Mouse (Mus musculus) thymus, postnatal 25 days (tissue): ENCODE data around the gene Ubash3a.
"Not testable (repeated sequence)": the region's sequence is repeated elsewhere in the genome, so short reads cannot be mapped to it uniquely, and the experiment has no call there.

Experiments used
- DNase-seq: peaks from one replicate; pipeline ENCODE4 v3.0.0; 2022

The Ubash3a gene

DNA sequence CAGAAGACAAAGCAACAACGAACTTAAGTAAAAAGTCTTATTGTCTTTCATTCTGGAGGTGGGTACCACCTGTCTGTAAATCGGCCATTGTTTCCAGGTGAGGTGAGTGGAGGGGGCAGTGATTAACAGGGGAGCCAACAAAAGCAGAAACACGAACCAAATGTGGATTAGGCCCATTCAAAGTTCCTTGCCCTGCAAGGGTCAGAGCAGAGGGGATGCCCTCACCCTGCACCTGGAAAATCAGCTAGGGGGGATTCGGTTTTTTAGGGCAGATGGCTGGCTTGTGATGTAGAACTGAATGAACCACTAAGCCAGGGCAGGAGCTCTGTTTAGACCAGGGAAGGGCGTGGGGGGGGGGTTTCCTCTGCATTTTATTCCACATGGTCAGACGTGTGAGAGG, 56.7 kb downstream of the Ubash3a start:
- DNase-seq = no peak

DNA sequence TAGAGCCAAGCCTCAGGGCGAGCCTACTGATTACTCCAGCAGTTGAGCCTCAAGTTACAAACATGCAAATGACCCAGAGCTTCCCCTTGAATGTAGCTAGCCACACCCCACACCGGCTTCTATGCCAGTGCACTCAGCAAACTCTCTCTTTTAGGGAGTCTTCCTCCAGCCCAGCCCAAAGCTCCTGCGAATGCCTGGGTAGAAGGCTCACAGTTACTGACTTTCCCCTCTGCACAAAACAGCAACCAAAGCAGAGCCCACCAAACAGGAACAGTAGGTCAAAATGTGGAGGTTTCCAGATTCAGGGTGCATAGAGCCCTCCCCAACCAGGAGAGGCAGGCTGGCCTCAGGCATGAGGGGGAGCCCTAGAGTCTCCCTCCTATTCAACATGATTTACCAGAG, 57.5 kb downstream of the Ubash3a start:
- DNase-seq = no peak

DNA sequence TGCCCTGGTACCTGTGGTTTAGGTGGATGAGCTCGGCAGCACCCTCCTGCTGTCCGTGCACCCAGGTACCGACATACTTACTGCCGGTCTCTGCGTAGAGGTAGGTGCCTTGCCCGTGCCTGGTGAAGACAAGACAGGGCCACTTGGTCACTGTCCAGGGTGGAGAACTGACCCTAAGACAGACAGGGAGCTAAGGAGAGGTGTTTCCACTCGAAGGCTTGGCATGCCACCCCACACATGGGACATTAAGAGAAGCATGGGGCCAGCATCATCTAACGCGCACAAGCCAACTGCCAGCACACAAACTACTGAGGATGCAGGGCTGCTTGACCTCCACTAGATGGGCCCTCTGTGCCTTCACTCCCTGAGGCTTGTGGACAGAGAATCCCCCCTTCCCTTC, 58.2 kb downstream of the Ubash3a start:
- DNase-seq = no peak

DNA sequence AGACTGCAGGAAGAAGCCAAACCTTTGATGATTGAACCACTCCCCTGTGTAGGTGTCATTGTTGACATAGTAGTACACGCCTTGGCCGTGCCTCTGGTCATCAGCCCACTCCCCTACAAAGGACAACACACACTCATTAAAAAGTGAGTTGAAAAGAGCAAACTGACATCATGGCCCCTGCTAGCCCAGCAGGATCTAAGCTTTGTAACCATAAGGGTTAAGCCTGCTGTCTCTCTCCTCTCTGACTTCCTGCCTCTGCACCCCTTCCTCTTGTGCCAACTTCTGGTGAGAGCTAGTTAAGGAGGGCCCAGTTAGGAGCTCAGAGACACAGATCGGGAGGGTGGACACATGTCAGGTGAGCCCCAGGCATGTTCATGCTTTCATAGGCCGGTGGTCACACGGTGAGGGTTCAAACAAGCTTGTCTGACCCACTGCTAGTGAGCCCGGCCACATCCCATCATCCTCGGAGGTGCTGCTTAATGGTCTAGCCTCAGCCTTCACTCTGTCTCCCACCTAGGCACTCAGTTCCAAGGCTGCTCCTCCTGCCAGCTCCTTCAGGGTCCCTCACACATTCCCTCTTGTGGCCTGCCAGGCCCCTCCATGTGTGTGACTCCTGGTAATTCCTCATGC, 58.8 kb downstream of the Ubash3a start:
- peak; percentile 69 for DNase-seq

DNA sequence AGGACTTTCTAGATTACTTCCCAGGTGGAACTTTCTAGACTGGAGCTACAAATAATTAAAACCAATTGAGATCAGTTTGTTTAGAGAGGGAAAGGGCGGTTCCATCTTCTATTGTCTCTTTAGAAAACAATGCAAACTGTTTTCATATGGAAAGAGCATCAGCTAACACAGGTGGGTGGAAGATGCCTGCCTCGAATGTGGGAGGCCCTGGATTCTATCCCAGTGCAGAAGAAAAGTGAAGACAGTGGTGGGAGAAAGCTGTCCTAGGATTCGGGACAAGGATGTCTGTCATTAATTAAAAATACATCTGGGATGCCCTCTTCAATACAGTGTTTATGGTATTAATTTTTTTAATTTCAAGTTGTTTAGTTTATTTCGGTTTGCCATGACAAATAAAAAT, 59.5 kb downstream of the Ubash3a start:
- no peak for DNase-seq

DNA sequence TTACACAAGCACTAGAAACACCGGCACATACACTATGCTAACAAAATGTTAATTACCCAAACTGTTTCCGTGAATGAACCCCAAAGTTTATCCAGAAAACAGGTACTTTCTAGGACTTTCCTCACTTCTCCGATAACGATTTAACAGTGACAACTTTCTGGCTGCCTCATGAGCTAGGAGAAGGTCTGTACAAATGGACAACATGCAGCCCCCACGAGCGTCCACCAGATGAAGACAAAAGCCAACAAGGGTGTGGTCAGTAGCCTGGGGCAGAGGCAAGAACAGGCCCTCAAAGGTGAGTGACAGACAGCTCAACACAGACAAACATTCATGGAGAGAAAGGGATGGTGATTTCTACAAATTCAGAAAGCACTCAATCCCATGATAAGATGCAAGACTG, 59.9 kb downstream of the Ubash3a start:
- no peak for DNase-seq

DNA sequence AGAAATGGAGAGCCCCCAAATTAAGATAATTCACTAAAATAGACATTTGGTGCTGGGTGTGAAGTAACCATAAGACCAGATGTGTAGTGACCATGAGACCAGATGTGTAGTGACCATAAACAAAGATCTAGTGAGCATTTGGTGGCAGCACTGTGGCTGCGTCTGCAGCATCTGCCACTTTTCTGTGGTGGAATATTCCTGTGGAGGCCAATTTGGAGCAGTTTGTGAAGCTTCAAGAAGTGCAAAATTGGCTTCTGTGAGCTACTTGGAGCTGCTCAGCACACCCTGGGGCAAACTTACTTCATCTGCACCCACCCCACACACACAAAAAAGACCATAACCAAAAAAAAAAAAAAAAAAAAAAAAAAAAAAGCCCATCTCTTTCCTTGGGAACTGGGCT, 60.3 kb downstream of the Ubash3a start:
- no peak for DNase-seq

DNA sequence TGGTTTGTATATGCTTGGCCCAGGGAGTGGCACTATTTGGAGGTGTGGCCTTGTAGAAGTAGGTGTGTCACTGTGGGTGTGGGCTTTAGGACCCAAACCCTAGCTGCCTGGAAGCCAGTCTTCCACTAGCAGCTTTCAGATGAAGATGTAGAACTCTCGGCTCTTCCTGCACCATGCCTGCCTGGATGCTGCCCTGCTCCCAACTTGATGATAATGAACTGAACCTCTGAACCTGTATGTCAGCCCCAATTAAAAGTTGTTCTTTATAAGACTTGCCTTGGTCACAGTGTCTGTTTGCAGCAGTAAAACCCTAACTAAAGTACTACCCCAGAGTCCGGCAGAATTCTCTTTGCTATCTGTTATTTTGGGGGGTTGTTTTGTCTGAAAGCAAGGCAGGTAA, 62.1 kb downstream of the Ubash3a start:
- no peak for DNase-seq

DNA sequence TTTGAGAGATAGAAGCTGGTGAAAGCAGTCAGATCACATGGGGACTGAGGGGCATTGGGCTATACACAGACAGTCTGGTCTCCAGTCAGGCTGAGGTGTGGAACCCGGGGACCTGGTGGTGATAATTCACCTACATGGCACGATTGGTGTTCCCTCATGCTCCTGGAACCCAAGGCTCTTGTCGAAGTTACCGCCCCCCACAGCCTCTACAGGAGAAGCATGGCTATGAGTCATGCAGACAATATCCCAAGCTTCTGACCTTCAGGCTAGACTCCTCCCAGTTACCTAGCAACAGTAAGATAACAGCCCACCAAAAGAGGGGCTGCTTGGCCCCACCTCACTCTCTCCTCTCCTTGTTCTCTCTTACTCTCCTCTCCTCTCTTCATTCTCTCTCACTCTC, 62.6 kb downstream of the Ubash3a start:
- DNase-seq = no peak

DNA sequence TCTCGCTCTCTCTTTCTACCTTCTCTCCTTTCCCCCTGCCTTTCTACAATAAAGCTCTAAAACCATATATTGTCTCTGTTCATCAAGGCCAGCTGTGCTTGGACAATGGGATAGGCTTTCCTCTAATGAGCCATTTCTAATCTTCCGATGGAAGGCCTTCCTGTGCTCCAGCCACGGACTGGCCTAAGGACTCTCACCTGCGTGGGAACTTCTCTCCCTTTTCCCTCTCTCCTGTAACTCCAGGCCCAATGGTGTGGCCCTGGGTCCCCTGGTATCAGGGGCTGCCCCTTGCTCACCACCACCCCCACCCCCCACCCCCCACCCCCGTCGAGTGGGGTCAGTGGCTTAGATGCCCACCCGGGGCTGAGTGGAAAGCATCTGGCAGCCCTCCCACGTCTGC, 63.1 kb downstream of the Ubash3a start:
- not testable (repeated sequence) for DNase-seq

DNA sequence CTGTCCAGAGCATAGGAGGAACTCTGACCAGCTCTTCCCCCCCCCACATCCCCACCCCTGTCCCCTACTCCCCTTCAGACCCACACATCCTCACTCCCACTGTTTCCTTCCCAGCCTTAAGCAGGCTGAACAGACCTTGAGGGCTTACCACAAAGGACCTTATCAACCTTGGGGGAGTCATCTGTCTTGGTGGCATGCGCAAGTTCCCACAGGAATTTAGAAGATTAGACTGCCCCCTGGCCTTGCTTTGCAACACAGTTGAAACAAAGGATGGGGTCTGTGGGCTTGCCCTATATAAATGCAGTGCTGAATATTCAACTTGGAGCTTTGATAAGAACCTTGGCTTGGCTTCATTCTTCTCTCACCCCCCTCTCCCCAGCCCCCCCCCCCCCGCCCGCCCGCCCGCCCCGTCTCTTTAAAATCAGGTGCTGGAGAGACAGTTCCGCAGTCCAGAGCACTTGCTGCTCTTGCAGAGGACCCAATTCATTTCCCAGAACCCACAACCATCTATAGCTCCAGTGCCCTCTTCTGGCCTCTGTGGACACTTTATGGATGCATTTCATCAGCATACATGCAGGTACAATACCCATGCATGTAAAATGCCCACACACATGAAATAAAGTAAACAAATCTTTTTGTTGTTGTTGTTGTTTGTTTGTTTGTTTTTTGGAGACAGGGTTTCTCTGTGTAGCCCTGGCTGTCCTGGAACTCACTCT, 63.6 kb downstream of the Ubash3a start:
- DNase-seq = no peak

DNA sequence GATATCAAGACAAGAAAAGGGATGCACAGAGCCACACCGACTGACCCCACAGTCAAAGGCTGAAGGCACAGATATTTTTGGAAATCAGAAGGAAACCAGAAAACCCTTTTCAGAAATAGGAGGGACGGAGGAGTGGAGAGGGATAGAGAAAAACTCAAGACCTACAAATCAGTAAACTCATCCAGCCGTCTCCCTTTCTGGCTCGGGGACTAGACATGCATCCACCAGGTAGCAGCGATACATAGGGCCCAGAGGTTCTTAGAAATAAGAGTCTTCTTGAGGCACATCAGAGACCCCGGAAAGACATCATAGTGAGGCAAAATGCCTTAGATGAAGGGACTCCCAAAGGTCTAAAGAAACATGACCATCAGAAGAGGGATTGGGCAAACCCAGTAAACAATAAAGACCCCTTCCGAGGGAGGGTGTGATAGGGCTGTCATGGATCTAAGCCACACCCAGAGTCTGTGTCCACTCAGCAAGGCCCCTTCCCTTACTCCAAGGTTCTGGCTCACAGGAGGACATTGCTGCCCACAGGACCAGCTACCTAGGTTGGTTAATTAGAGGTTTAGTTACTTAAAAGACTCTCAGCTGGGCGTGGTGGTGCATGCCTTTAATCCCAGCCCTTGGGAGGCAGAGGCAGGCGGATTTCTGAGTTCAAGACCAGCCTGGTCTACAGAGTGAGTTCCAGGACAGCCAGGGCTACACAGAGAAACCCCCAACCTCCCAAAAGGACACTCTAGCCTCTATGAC, 64.9 kb downstream of the Ubash3a start:
- DNase-seq = no peak

DNA sequence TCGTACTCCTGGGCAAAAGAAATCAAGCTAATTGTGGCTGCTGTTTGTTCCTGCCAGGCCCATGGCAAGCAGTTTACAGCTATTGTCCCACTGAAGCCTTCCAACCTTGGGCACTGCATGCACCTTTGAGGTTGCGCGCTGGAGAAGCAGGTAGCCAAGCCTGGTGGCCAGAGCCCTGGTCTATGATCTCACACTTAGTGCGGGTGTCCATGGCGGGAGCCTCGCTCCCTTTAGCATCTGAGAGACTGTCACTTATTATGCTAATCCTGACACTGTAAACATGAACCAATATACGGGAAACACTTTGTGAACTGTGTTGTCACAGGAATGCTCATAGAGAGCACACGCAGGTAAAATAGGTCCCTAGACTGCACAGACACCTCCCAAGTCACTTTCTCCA, 66.0 kb downstream of the Ubash3a start:
- DNase-seq = no peak

DNA sequence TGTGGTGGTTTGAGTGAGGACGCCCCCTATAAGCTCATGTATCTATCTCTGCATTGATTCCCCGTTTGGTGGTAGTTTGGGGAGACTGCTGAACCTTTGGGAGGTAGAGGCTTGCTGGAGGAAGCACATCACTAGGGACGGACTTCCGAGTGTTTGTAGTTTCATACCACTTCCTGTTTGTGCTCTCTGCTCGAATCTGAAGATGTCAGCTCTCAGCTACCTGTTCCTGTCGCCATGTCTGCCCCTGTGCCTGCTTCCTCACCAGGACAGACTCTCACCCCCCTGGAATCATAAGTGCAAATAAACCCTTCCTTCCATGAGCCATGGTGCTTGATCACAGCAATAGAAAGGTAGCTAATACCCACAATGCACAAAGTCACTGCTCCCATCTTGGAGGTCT, 67.5 kb downstream of the Ubash3a start:
- peak; percentile 51 for DNase-seq

DNA sequence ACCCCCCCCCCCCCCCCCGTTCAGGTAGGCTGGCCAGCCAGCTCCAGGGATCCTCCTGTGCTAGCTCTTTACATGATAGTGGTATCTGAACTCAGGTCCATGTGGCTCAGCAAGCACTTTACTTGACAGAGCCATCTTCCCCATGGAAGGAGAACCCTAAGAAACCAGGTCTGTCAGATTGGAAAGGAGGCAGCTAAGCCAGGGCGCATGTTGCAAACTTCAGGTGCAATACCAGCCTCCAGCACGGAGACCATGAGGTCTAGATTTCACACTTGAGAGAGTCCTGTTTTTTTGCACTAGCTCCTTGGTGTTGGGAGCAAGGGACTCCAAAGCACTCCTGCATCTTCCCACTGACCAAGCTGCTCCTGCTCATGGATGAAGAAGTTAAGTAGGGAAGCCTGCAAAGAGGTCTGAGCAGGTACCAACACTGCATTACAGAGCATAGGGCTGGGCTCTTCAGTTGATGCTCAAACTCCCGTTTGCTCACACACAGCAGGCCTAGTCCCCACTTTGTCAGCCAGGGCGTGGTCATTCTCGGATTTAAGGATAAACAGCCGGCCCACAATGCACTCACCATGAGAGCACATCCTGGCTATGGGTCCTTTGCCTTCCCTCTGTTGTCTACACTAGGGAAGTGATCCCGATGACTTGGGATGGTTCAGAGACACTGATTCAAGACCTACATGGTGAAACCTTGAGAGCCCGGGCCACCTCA, 68.7 kb downstream of the Ubash3a start:
- no peak for DNase-seq

DNA sequence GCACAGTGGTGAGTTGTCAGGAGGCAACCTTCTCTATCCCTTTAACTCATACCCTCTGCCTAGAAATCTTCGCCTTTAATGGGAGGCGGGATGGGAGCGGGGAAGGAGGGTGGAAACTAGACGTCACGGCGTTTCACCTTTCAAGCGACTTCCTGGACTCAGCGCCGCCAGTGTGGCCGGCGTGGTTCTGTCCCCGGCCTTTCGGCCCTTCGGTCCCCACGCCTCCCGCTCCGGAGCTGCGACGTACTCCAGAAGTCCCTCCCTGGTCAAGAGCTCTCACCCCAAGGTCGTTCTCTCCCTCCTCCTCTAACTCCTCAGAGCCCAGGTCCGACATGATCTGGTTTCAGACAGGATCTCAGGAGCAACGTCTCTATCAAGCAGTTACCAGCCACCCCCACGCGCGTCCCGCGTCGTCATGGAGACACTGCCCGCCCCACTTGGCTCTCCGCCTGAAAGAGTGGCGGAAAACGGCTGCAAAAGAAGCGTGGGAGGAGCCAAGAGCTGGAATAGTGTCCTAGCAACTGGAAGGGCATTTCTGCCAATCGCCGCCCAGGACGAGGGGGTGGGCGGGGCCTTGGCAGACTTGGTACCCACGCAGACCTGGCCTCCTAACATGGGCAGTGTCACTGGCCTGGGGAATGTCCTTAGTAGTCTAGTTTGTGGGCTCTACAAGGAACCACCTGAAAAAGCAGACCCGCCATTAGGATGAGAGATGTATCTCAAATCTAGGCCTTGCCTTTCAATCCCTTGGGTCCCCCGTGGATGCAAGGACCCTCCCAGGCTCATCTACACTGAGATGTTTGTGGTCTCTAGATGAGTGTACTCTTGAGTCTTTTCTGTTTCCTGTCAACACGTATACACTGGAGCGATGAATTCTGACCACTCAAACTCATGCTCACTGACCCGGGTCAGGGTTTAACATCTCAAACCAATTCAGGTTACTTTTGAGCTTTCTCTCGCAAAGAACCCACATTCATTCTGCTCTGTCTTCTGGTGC, 69.5 kb downstream of the Ubash3a start, which contains the start of gene Rsph1:
Gene Rsph1, minus strand, starts transcription at position 462 of the 997 bp plus-strand sequence.
- DNase-seq = peak; percentile 96

DNA sequence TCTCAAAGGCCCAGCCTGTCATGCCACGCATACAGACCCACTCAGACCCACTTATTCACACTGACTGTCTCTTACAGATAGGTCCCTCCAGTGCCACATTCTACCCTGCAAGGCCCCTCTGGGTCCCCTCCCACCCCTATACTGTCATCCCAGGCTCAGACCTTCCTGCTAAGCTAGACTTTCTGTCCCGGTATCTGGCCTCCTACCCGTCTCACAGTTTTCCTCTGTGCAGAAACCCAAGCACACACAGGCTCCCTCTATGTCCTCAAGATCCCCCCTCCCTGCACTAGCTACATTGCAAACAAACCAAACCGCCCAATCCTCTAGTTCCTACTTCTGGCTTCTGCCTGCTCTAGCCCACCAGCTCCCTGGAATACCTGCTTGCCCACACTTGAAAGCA, 70.3 kb downstream of the Ubash3a start:
- no peak for DNase-seq

DNA sequence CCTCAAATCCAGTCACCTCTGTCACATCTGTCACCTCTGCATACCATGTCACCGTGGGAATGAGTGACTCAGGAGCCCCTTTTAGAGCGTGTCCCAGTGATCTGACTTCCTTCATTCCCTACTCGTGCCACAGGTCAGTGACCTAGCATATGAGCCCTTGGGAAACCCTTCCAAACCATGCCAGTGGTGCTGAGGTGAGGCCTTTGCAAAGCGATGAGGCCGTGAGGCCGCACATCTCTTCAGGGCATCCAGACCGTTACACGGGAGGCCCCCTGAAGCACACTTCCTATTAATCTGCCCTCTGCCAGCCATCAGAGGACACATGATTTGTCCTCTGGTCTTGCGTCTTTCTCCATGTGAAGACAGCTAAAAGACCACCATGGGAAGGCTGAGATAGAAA, 71.9 kb downstream of the Ubash3a start:
- DNase-seq = no peak

DNA sequence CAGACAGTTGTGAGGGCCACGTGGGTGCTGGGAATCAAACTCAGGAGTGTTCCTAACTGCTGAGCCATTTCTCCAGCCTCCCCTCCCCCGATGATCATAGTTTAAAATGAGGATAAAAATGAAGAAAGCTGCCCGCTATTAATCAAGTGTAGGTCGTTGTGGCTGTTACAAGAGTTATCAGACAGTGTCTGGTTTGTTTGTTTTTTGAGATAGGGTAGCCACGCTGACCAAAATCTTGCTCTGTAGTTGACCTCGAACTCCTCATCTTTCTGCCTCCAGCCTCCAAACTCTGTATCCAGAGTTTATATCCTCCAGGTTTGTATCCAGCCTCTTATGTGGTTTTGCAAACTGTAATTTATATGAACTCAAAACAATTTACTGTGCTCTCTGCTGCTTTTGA, 72.6 kb downstream of the Ubash3a start:
- no peak for DNase-seq

DNA sequence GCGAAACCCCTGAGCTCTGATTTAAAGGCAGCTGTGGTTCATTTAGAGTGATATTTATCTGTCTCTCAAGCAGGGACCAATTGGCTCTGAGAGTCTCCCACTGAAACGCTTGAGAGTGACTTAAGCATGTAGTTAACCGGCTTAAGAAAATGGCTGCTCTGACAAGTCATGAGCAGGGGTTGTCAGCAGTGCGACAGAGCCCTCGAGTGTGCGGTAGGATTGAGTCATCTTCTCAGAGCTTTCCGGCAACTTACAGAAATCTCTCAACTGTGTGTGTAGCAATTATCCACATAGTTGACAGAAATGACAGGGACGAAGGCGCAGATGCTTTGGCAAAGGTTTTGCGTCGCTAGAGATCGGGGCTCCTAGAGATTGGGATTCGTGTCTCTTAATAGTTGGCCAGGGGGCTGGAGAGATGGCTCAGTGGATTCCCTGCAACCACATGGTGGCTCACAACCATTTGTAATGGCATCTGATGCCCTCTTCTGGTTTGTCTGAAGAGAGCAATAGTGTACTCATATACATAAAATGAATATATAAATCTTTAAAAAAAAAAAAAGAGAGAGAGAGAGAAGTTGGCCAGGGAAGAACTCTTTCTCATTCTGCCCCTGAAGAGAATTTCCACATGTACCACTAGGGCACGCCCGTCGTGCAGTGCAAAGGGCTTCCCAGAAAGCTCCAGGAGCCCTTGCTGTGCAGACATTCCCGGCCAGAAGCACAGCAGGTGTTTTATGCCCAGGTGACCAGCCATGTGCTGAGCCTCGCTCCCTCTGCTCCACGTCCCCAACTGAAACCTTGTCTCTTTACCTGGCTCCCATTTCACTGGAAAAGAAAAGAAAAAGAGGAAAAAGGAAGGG, 74.4 kb downstream of the Ubash3a start:
- no peak for DNase-seq

DNA sequence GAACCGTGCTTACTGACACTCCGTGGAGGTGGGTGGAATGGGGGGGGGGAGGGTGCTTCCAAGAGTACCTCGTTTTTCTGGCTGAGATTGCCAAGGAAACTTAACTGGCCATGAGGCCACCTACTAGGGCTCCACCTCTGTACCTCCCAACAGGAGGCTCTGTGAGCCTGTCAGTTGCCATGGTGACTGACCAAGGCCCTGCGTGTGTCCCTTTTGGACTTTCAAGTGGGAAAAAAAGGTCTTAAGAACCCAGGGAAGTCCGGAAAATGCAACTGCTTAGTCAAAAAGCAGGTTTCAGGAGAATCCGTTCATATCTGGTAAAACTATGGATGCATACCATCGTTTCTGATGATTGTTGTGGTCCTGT, 75.0 kb downstream of the Ubash3a start:
- DNase-seq = no peak
